In the genomic region with DNA sequence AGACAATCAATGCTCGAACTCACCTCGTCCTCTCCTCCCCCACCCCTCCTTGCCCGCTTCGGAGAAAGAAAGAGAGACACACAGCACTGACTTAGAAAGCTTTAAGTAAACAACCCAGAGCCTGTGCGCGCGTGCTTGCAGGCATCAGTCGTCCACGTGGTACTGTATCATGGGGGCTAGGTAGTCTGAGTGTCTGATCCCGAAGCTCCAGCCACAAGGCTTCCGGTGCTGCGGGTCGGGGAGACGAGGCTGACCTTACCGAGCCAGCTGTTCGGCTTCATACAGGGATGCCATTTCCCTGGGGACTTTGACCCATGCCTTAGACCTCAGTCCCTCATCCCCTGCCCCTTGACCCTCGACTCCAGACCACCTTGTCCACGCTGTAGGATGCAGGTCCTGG, we compare ENCODE assay signal across 13 mouse cellular contexts. TPM values are rescaled to one million over a fixed set of nuclear protein-coding genes. Genes with fewer than 3 reads are reported as not detected.
A peak's percentile ranks its signal among the peaks of the same experiment; 100 is the strongest.
DNase-seq lines count a peak whose midpoint lies in the region; ATAC-seq and TF ChIP-seq lines count a peak whose summit lies in the region.
"Had no signal": no experiment of that assay in that cellular context is flagged by ENCODE, and none has a peak within 500 bp of the region (broad histone marks: within the 10 kb centered on the region; RNA-seq: fewer than 3 reads in every experiment).

No protein-coding gene starts in this region.

- no peak overlapping the region for H3K4me2 ChIP-seq in hindbrain, embryonic 11.5 days (replicated peaks; ENCODE audit: low read depth, low read length)
- H3K4me2 ChIP-seq in hindbrain, postnatal 0 days (ENCODE audit: low read depth, low read length): no peak overlapping the region

- TF ChIP-seq POLR2A in cerebellum, adult 2 months (IDR thresholded peaks at IDR 0.05; ENCODE audit: borderline replicate concordance, insufficient read depth, low read length): no peak
- TF ChIP-seq POLR2A in thymus, adult 2 months (IDR thresholded peaks at IDR 0.05; ENCODE audit: control insufficient read depth, extremely low read depth, insufficient read depth, low read length, poor library complexity): peak; percentile 15; the same call in 1 of the 2 replicates

- no peaks in the 10 kb centered on the region for H3K9me3 ChIP-seq in hindbrain, embryonic 11.5 days (ENCODE audit: control insufficient read depth, low read length)
- H3K9me3 ChIP-seq in hindbrain, postnatal 0 days (ENCODE audit: low read length): no peaks in the 10 kb centered on the region
- H3K9me3 ChIP-seq: forebrain, embryonic 12.5 days had no signal

- H3K4me3 ChIP-seq in cerebellum, adult 2 months (replicated peaks; ENCODE audit: insufficient read depth, low read depth, low read length): no peak overlapping the region
- no peak overlapping the region for H3K4me3 ChIP-seq in hindbrain, embryonic 11.5 days (ENCODE audit: low read depth, low read length)
- H3K4me3 ChIP-seq in hindbrain, postnatal 0 days (ENCODE audit: low read length): no peak overlapping the region
- H3K4me3 ChIP-seq in thymus, adult 2 months (ENCODE audit: control insufficient read depth, insufficient read depth, low read length): no peak overlapping the region

- no peak for TF ChIP-seq CTCF in cerebellum, adult 2 months (IDR thresholded peaks at IDR 0.05; ENCODE audit: borderline replicate concordance, insufficient read depth, low read depth, low read length)
- TF ChIP-seq CTCF in hindbrain, postnatal 0 days (IDR thresholded peaks at IDR 0.05; ENCODE audit: low read depth): no peak
- no peak for TF ChIP-seq CTCF in thymus, adult 2 months (IDR thresholded peaks at IDR 0.05; ENCODE audit: borderline replicate concordance, control insufficient read depth, extremely low read depth, insufficient read depth, low read length, poor library complexity)

- peak overlapping the region; percentile 98; the same call in 1 of the 2 replicates for H3K27ac ChIP-seq in cerebellum, adult 2 months (ENCODE audit: insufficient read depth, low read length)
- no peak overlapping the region for H3K27ac ChIP-seq in hindbrain, embryonic 11.5 days (ENCODE audit: low read depth, low read length)
- no peak overlapping the region for H3K27ac ChIP-seq in hindbrain, postnatal 0 days
- no peak overlapping the region for H3K27ac ChIP-seq in thymus, adult 2 months (ENCODE audit: control insufficient read depth, insufficient read depth, low read length)
- H3K27ac ChIP-seq: forebrain, embryonic 12.5 days had no signal

- WGBS in cerebellum, adult 2 months: 28% methylated on average over 18 of the region's 18 CpGs
- 5% methylated on average over 17 of the region's 18 CpGs for WGBS in hindbrain, embryonic 11.5 days
- WGBS in hindbrain, postnatal 0 days: 9% methylated on average over 18 of the region's 18 CpGs
- WGBS in thymus, adult 2 months: 41% methylated on average over 18 of the region's 18 CpGs

- DNase-seq in cerebellum, adult 2 months: peak in 1 of 2 experiments; percentile 33
- no peak for DNase-seq in cerebellum, postnatal 4 days (ENCODE audit: low spot score in 2 of 2)
- DNase-seq in hindbrain, embryonic 11.5 days (ENCODE audit: low spot score): peak; percentile 36
- no peak for DNase-seq in hindbrain, postnatal 0 days (ENCODE audit: low spot score)
- no peak for DNase-seq in thymus, adult 2 months
- DNase-seq in thymus, postnatal 4 days: no peak
- peak; percentile 68 for DNase-seq in yolk sac, embryonic 10.5 days (ENCODE audit: low spot score)
- DNase-seq in thymus, adult 18-20 months: no peak
- DNase-seq: adrenal gland, postnatal 14 days; heart, postnatal 14 days; lung, adult 2 months had no signal

- no peaks in the 10 kb centered on the region for H3K27me3 ChIP-seq in cerebellum, adult 2 months (ENCODE audit: control insufficient read depth, insufficient read depth, low read length)
- peaks cover 32% of the 10 kb centered on the region for H3K27me3 ChIP-seq in hindbrain, embryonic 11.5 days (ENCODE audit: control insufficient read depth, insufficient read depth, low read length)
- H3K27me3 ChIP-seq in hindbrain, postnatal 0 days (ENCODE audit: insufficient read depth, low read length): peaks cover 24% of the 10 kb centered on the region
- H3K27me3 ChIP-seq in thymus, adult 2 months (ENCODE audit: control insufficient read depth, insufficient read depth, low read length): no peaks in the 10 kb centered on the region

- ATAC-seq in hindbrain, embryonic 11.5 days (ENCODE audit: low FRiP score): no peak
- no peak for ATAC-seq in hindbrain, postnatal 0 days
- ATAC-seq: midbrain, embryonic 16.5 days had no signal

- no peaks in the 10 kb centered on the region for H3K36me3 ChIP-seq in hindbrain, embryonic 11.5 days (ENCODE audit: control insufficient read depth, insufficient read depth, low read length)
- H3K36me3 ChIP-seq in hindbrain, postnatal 0 days (ENCODE audit: insufficient read depth, low read length): no peaks in the 10 kb centered on the region
- H3K36me3 ChIP-seq in thymus, adult 2 months (ENCODE audit: control insufficient read depth, insufficient read depth, low read length): no peaks in the 10 kb centered on the region

- H3K9ac ChIP-seq in hindbrain, embryonic 11.5 days (ENCODE audit: low read depth, low read length): no peak overlapping the region
- no peak overlapping the region for H3K9ac ChIP-seq in hindbrain, postnatal 0 days (replicated peaks; ENCODE audit: low read length)
- H3K9ac ChIP-seq: forebrain, embryonic 12.5 days had no signal

- peaks cover 26% of the 10 kb centered on the region for H3K4me1 ChIP-seq in cerebellum, adult 2 months (ENCODE audit: control insufficient read depth, insufficient read depth, low read length)
- H3K4me1 ChIP-seq in hindbrain, embryonic 11.5 days (replicated peaks; ENCODE audit: control insufficient read depth, insufficient read depth, low read length): peaks cover 4% of the 10 kb centered on the region
- H3K4me1 ChIP-seq in hindbrain, postnatal 0 days (ENCODE audit: insufficient read depth, low read length): peaks cover 9% of the 10 kb centered on the region; the same call in 1 of the 2 replicates
- H3K4me1 ChIP-seq in thymus, adult 2 months (replicated peaks; ENCODE audit: control insufficient read depth, insufficient read depth, low read length): peaks cover 32% of the 10 kb centered on the region

RNA-seq across cellular contexts. Expression of a gene that starts 0.5 kb away (rescaled TPM):
- 5.5 and 5.7 TPM in 2 replicates for polyA plus RNA-seq in cerebellum, adult 2 months (2012; rRNA removed)
- polyA plus RNA-seq in hindbrain, embryonic 11.5 days (2014; fragmentation: Nextera tagmentation; extraction: Ambion mirVana): 1.4 and 1.7 TPM in 2 replicates
- 7.8 and 8.9 TPM in 2 replicates for total RNA-seq in hindbrain, postnatal 0 days (2014; rRNA removed)
- 3.6 and 3.9 TPM in 2 replicates for polyA plus RNA-seq in hindbrain, postnatal 0 days (2015; fragmentation: Nextera tagmentation; extraction: Ambion mirVana)
- 5.9 and 7.8 TPM in 2 replicates for polyA plus RNA-seq in thymus, adult 2 months (2012; rRNA removed)

RNA-seq across cellular contexts. Expression of a gene that starts 1.7 kb away (rescaled TPM):
- 18.3 and 24.4 TPM in 2 replicates for polyA plus RNA-seq in cerebellum, adult 2 months (2012; rRNA removed)
- polyA plus RNA-seq in hindbrain, embryonic 11.5 days (2014; fragmentation: Nextera tagmentation; extraction: Ambion mirVana): 1.7 and 2.6 TPM in 2 replicates
- total RNA-seq in hindbrain, postnatal 0 days (2014; rRNA removed): 0.43 and 7.2 TPM in 2 replicates
- polyA plus RNA-seq in hindbrain, postnatal 0 days (2015; fragmentation: Nextera tagmentation; extraction: Ambion mirVana): 5.4 and 7.0 TPM in 2 replicates
- 21.1 and 21.9 TPM in 2 replicates for polyA plus RNA-seq in thymus, adult 2 months (2012; rRNA removed)

RNA-seq across cellular contexts. Expression of a gene that starts 3.7 kb away (rescaled TPM):
- polyA plus RNA-seq in cerebellum, adult 2 months (2012; rRNA removed): 59.7 and 60.3 TPM in 2 replicates
- polyA plus RNA-seq in hindbrain, embryonic 11.5 days (2014; fragmentation: Nextera tagmentation; extraction: Ambion mirVana): 7.4 and 7.9 TPM in 2 replicates
- total RNA-seq in hindbrain, postnatal 0 days (2014; rRNA removed): 28.5 and 52.6 TPM in 2 replicates
- 22.9 and 24.3 TPM in 2 replicates for polyA plus RNA-seq in hindbrain, postnatal 0 days (2015; fragmentation: Nextera tagmentation; extraction: Ambion mirVana)
- 37.4 and 43.3 TPM in 2 replicates for polyA plus RNA-seq in thymus, adult 2 months (2012; rRNA removed)

RNA-seq across cellular contexts. Expression of a gene that starts 7.4 kb away (rescaled TPM):
- polyA plus RNA-seq in cerebellum, adult 2 months (2012; rRNA removed): 2.6 and 2.9 TPM in 2 replicates
- polyA plus RNA-seq in hindbrain, embryonic 11.5 days (2014; fragmentation: Nextera tagmentation; extraction: Ambion mirVana): not detected in 2 replicates
- 0.26 and 0.40 TPM in 2 replicates for total RNA-seq in hindbrain, postnatal 0 days (2014; rRNA removed)
- polyA plus RNA-seq in hindbrain, postnatal 0 days (2015; fragmentation: Nextera tagmentation; extraction: Ambion mirVana): 0.04 TPM in 1 of 2 replicates, not detected in the other
- 0.08 and 0.13 TPM in 2 replicates for polyA plus RNA-seq in thymus, adult 2 months (2012; rRNA removed)
- total RNA-seq: adrenal gland, postnatal 14 days; heart, postnatal 14 days had no signal
- polyA plus RNA-seq: forebrain, embryonic 12.5 days had no signal

RNA-seq across cellular contexts. Expression of a gene that starts 21.8 kb away (rescaled TPM):
- polyA plus RNA-seq in cerebellum, adult 2 months (2012; rRNA removed): 134 and 137 TPM in 2 replicates
- polyA plus RNA-seq in hindbrain, embryonic 11.5 days (2014; fragmentation: Nextera tagmentation; extraction: Ambion mirVana): 133 and 140 TPM in 2 replicates
- total RNA-seq in hindbrain, postnatal 0 days (2014; rRNA removed): 79.1 and 106 TPM in 2 replicates
- polyA plus RNA-seq in hindbrain, postnatal 0 days (2015; fragmentation: Nextera tagmentation; extraction: Ambion mirVana): 97.1 and 99.1 TPM in 2 replicates
- polyA plus RNA-seq in thymus, adult 2 months (2012; rRNA removed): 351 and 370 TPM in 2 replicates

Comparison
In these comparisons a context has a peak if more than half of its experiments do, and no peak if none do; other contexts are left out.
1. DNase-seq: peak in hindbrain, embryonic 11.5 days (single experiment) and yolk sac, embryonic 10.5 days (single experiment); none in cerebellum, postnatal 4 days (0 of 2), hindbrain, postnatal 0 days (single experiment), thymus, adult 2 months (single experiment), thymus, postnatal 4 days (single experiment) and thymus, adult 18-20 months (0 of 2).